Mouse (Mus musculus) thymus, postnatal 0 days (tissue): ENCODE measurements around the gene Erc2. TPM values are rescaled to one million over a fixed set of nuclear protein-coding genes. Genes with fewer than 3 reads are reported as not detected.

Source experiments
- DNase-seq: peaks from one replicate; pipeline ENCODE4 v3.0.0-alpha.2; 2015; ENCODE audit warnings: low spot score
- polyA plus RNA-seq: library from polyadenylated mRNA; unstranded; fragments of >200 nt; fragmentation: Nextera tagmentation; extraction: Ambion mirVana; gene quantifications from 2 replicates; pipeline ENCODE4 v1.2.1, GENCODE M21; 2015

Gene Erc2
- polyA plus RNA-seq, 1 experiment from 2014 or later: 0.09 TPM

GRCm38 (mm10) chr14:28426610-28427009 is 804.4 kb downstream of the Erc2 start:
- DNase-seq: no peak

GRCm38 (mm10) chr14:28431703-28432309 is 809.6 kb downstream of the Erc2 start:
- DNase-seq: no peak

- DNase-seq: no peak
These were observed 812.8 kb downstream of the Erc2 start for GRCm38 (mm10) chr14:28434996-28435395.

- DNase-seq: no peak
These were observed 816.9 kb downstream of the Erc2 start for GRCm38 (mm10) chr14:28439171-28439570.

- DNase-seq: no peak
These were observed 819.2 kb downstream of the Erc2 start for GRCm38 (mm10) chr14:28441240-28441967.

GRCm38 (mm10) chr14:28443254-28443944 is 821.2 kb downstream of the Erc2 start:
- DNase-seq: no peak

GRCm38 (mm10) chr14:28445737-28446136 is 823.5 kb downstream of the Erc2 start:
- DNase-seq: no peak

- DNase-seq: no peak
These were observed 829.5 kb downstream of the Erc2 start for GRCm38 (mm10) chr14:28451771-28452170.

GRCm38 (mm10) chr14:28456372-28457076 is 834.3 kb downstream of the Erc2 start:
- no peak for DNase-seq

GRCm38 (mm10) chr14:28457428-28457827 is 835.2 kb downstream of the Erc2 start:
- no peak for DNase-seq

GRCm38 (mm10) chr14:28467956-28468355 is 845.7 kb downstream of the Erc2 start:
- DNase-seq: no peak

GRCm38 (mm10) chr14:28469696-28470095 is 847.5 kb downstream of the Erc2 start:
- no peak for DNase-seq

GRCm38 (mm10) chr14:28470212-28470611 is 848.0 kb downstream of the Erc2 start:
- DNase-seq: no peak

- DNase-seq: no peak
These were observed 852.8 kb downstream of the Erc2 start for GRCm38 (mm10) chr14:28475012-28475411.

GRCm38 (mm10) chr14:28475421-28475820 is 853.2 kb downstream of the Erc2 start:
- no peak for DNase-seq

GRCm38 (mm10) chr14:28476746-28477145 is 854.5 kb downstream of the Erc2 start:
- no peak for DNase-seq

GRCm38 (mm10) chr14:28480866-28481265 is 858.6 kb downstream of the Erc2 start:
- no peak for DNase-seq

GRCm38 (mm10) chr14:28493806-28494205 is 871.6 kb downstream of the Erc2 start:
- no peak for DNase-seq

GRCm38 (mm10) chr14:28494273-28494672 is 872.0 kb downstream of the Erc2 start:
- DNase-seq: no peak

- DNase-seq: no peak
These were observed 879.1 kb downstream of the Erc2 start for GRCm38 (mm10) chr14:28501216-28501878.

GRCm38 (mm10) chr14:28503276-28503675 is 881.0 kb downstream of the Erc2 start:
- no peak for DNase-seq
